Comparison of ENCODE assay signal across 8 mouse cellular contexts in genomic region chr8:122665667-122666316, GRCm38 (mm10). TPM values are rescaled to one million over a fixed set of nuclear protein-coding genes. Genes with fewer than 3 reads are reported as not detected.
A peak's percentile ranks its signal among the peaks of the same experiment; 100 is the strongest.
DNase-seq lines count a peak whose midpoint lies in the region; ATAC-seq lines count a peak whose summit lies in the region.
"Had no signal": no experiment of that assay in that cellular context is flagged by ENCODE, and none has a peak within 500 bp of the region (broad histone marks: within the 10 kb centered on the region; RNA-seq: fewer than 3 reads in every experiment).

No protein-coding gene starts in this region.

- H3K4me1 ChIP-seq in heart, embryonic 11.5 days (ENCODE audit: control insufficient read depth, insufficient read depth, low read length), result peaks cover 58% of the 10 kb centered on the region

- no peak overlapping the region for H3K27ac ChIP-seq in heart, embryonic 11.5 days (ENCODE audit: low read depth, low read length)

- H3K27me3 ChIP-seq in heart, embryonic 11.5 days (ENCODE audit: control insufficient read depth, insufficient read depth, low read length), result 0 out of 2 replicates have a peak, but pooled peaks cover 4% of the 10 kb centered on the region

- no peak overlapping the region for H3K4me3 ChIP-seq in heart, embryonic 11.5 days (ENCODE audit: low read depth, low read length)

- ATAC-seq in heart, embryonic 11.5 days (replicated peaks; ENCODE audit: insufficient number of reproducible peaks, low FRiP score, low TSS enrichment), result no peak

- H3K4me2 ChIP-seq in heart, embryonic 11.5 days, result no peak overlapping the region; the same call in 1 of the 2 replicates

- H3K9me3 ChIP-seq in heart, embryonic 11.5 days (replicated peaks; ENCODE audit: control insufficient read depth, low read length), result no peaks in the 10 kb centered on the region

- 69% methylated on average over 12 of the region's 14 CpGs for WGBS in heart, embryonic 11.5 days (ENCODE audit: insufficient replicate concordance)

- H3K9ac ChIP-seq in heart, embryonic 11.5 days (ENCODE audit: low read depth, low read length), result 0 out of 2 replicates have a peak overlapping the region, but pooled peaks have one; percentile 30

- DNase-seq in right cerebral cortex, postnatal 14 days, result peak; percentile 70
- DNase-seq in right cerebral cortex, postnatal 25 days, result no peak
- DNase-seq in cerebellum, adult 8-10 months, result peak; percentile 62
- peak; percentile 90 for DNase-seq in kidney, postnatal 10 days
- peak; percentile 88 to 92 for DNase-seq in lung, postnatal 4 days
- DNase-seq in thymus, postnatal 10 days (ENCODE audit: low spot score in 2 of 2), result no peak

- H3K36me3 ChIP-seq in heart, embryonic 11.5 days (ENCODE audit: control insufficient read depth, insufficient read depth, low read length), result no peaks in the 10 kb centered on the region

RNA-seq across cellular contexts. Expression of gene Cbfa2t3, which starts 33.1 kb away (rescaled TPM):
- polyA plus RNA-seq in heart, embryonic 11.5 days (2014; fragmentation: Nextera tagmentation; extraction: Ambion mirVana), result 5.2 and 5.4 TPM in 2 replicates

RNA-seq across cellular contexts. Expression of gene Pabpn1l, which starts 43.3 kb away (rescaled TPM):
- not detected in 2 replicates for polyA plus RNA-seq in heart, embryonic 11.5 days (2014; fragmentation: Nextera tagmentation; extraction: Ambion mirVana)
- polyA plus RNA-seq: neural tube, embryonic 11.5 days had no signal

RNA-seq across cellular contexts. Expression of gene Trappc2l, which starts 54.4 kb away (rescaled TPM):
- 49.8 and 60.0 TPM in 2 replicates for polyA plus RNA-seq in heart, embryonic 11.5 days (2014; fragmentation: Nextera tagmentation; extraction: Ambion mirVana)

RNA-seq across cellular contexts. Expression of gene Galns, which starts 54.5 kb away (rescaled TPM):
- 11.4 and 12.3 TPM in 2 replicates for polyA plus RNA-seq in heart, embryonic 11.5 days (2014; fragmentation: Nextera tagmentation; extraction: Ambion mirVana)

Comparison
In these comparisons a context has a peak if more than half of its experiments do, and no peak if none do; other contexts are left out.
1. DNase-seq: peak in right cerebral cortex, postnatal 14 days (single experiment), cerebellum, adult 8-10 months (single experiment), kidney, postnatal 10 days (single experiment) and lung, postnatal 4 days (2 of 2); none in right cerebral cortex, postnatal 25 days (single experiment) and thymus, postnatal 10 days (0 of 2).